Mouse (Mus musculus) megakaryocyte, adult 5-6 weeks (primary cell): Measurements from ENCODE around the gene Dpep2nb. TPM values are rescaled to one million over a fixed set of nuclear protein-coding genes. Genes with fewer than 3 reads are reported as not detected.

Source experiments
- ATAC-seq: 2 replicates; pipeline ENCODE4 v1.8.0; 2016; ENCODE audit warnings: mild to moderate bottlenecking, inconsistent platforms; ENCODE audit not compliant: poor library complexity, severe bottlenecking
- total RNA-seq, 2 experiments: library from RNA; stranded (forward) in 1 of 2; stranded (reverse) in 1 of 2; fragments of 153-499, 151-499 nt in 1 of 2; fragments of 221-1000, 200-1000 nt in 1 of 2; gene quantifications; 2 replicates each; pipeline versions ENCODE4 v1.2.3 to v1.2.4; 2015 to 2017

Dpep2nb gene
- total RNA-seq, 2 experiments from 2014 or later = 0.20 TPM; not detected in 1

GRCm38 (mm10) chr8:106007135-106007534 is 1.4 kb upstream of the Dpep2nb start:
- peak; percentile 47 for ATAC-seq

- no peak for ATAC-seq
Measured at GRCm38 (mm10) chr8:106006413-106006812, 638 bp upstream of the Dpep2nb start.

GRCm38 (mm10) chr8:106004538-106005207 is 1.1 kb downstream of the Dpep2nb start:
- ATAC-seq = peak; percentile 65

GRCm38 (mm10) chr8:106001908-106002307 is 3.9 kb downstream of the Dpep2nb start:
- no peak for ATAC-seq

- no peak for ATAC-seq
Measured at GRCm38 (mm10) chr8:105998971-105999370, 6.8 kb downstream of the Dpep2nb start.

- ATAC-seq = peak; percentile 92
Measured at GRCm38 (mm10) chr8:105996359-105996758, 9.4 kb downstream of the Dpep2nb start.

- no peak for ATAC-seq
Measured at GRCm38 (mm10) chr8:105993226-105993625, 12.5 kb downstream of the Dpep2nb start.

- ATAC-seq = 0 out of 2 replicates have a peak, but pooled peaks have one; percentile 13
Measured at GRCm38 (mm10) chr8:105992499-105992898, 13.3 kb downstream of the Dpep2nb start.

GRCm38 (mm10) chr8:105991546-105991945 is 14.2 kb downstream of the Dpep2nb start:
- no peak for ATAC-seq

- peak; percentile 92 for ATAC-seq
Measured at GRCm38 (mm10) chr8:105990856-105991387, 14.9 kb downstream of the Dpep2nb start, which contains the start of gene Dus2. Gene Dus2, plus strand, starts transcription at chr8:105991337.

GRCm38 (mm10) chr8:105988546-105988945 is 17.2 kb downstream of the Dpep2nb start:
- ATAC-seq = no peak

GRCm38 (mm10) chr8:105983406-105983805 is 22.4 kb downstream of the Dpep2nb start:
- ATAC-seq = peak; percentile 97

- no peak for ATAC-seq
Measured at GRCm38 (mm10) chr8:105981146-105981545, 24.6 kb downstream of the Dpep2nb start.

GRCm38 (mm10) chr8:105979325-105979724 is 26.4 kb downstream of the Dpep2nb start, which contains the start of gene Dpep3:
Gene Dpep3, minus strand, starts transcription at chr8:105979429.
- no peak for ATAC-seq

GRCm38 (mm10) chr8:105975363-105975762 is 30.4 kb downstream of the Dpep2nb start:
- ATAC-seq = no peak

GRCm38 (mm10) chr8:105971019-105971720 is 34.6 kb downstream of the Dpep2nb start:
- no peak for ATAC-seq

GRCm38 (mm10) chr8:105969367-105969766 is 36.4 kb downstream of the Dpep2nb start:
- no peak for ATAC-seq

GRCm38 (mm10) chr8:105966692-105967311 is 39.0 kb downstream of the Dpep2nb start:
- ATAC-seq = peak; percentile 6; the same call in 1 of the 2 replicates

- ATAC-seq = peak; percentile 77
Measured at GRCm38 (mm10) chr8:105965905-105966341, 39.9 kb downstream of the Dpep2nb start, which contains the start of gene Slc12a4. Gene Slc12a4, minus strand, starts transcription at chr8:105966097.

GRCm38 (mm10) chr8:105965266-105965904 is 40.4 kb downstream of the Dpep2nb start:
- ATAC-seq = peak; percentile 59
